Mouse (Mus musculus): ENCODE data around the gene F8. TPM values are rescaled to one million over a fixed set of nuclear protein-coding genes. Genes with fewer than 3 reads are reported as not detected.

F8 gene
- 0.12 TPM for total RNA-seq (2023)

DNA sequence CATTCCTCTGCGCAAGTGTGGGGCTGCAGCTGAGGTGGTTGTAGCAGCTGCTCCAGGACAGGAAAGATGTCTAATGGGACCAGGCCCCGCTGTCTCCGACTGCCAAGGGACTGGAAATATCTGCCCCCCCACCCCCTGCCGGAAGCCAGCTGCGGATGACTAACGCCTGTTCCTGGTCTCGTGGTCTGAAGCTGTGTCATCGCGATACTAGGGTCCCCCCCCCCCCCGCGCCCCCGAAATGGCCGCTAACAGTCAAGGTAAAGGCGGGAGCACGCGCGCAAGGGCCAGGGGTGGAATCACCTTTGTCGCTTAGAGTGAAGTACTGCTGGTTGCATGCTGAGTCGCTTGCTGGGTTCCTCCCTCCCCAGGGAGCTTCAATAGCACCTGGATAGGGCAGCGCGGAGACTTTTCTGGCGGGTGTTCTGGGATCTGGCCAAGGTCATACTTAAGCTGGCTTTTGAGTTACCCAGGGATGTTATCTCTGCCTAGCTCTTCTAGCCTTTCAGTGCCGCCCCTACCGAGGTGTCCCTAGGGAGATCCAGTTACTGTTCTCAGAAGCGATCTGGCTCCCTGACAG is at the start of gene F8, which contains the start of gene Fundc2:
Gene F8, minus strand, starts transcription at position 421 of the 577 bp plus-strand sequence.
Gene Fundc2, plus strand, starts transcription at position 205 of the 577 bp plus-strand sequence.

DNA sequence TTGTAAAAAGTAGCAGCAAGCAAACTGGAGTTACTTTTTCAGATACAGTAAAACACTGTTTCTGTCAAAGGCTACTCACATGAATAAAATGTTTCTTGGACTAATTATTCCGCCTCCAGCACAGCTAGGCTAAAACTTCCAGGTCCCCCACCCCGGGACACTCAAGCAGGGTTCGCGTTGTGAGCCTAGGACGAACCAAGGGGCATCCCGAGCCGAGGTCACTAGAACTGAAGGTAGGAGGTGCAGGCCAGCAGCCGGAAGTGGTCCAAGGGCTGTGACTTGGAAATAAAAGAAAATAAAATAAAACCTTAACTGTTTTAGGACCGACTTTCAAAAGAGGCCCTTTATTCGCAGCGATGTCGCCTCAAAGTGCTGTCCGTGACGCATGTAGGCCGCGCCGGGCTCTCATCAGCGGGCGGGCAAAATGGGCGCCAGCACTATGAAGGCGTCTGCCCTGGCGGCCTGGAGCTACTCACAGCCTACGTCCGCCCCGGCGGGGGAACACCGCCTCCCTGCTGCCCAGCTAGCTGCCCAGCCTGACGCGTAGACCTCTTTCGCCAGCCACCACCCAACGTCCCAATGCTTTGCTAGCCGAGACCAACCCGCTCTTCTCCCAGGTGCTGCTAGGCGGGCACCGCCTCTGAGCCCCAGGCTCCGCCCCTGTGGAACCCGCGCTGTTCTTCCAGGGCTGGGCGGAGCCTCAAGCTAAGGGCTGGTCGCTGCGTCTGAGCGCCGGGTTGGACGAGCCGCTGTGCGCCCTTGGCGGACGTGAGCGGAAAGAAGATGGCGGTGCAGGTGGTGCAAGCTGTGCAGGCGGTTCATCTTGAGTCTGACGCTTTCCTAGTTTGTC is 33.7 kb upstream of the F8 start, which contains the start of the genes Cmc4, Mtcp1 and Brcc3:
Gene Cmc4, minus strand, starts transcription at position 649 of the 850 bp plus-strand sequence.
Gene Mtcp1, minus strand, starts transcription at position 653 of the 850 bp plus-strand sequence.
Gene Brcc3, plus strand, starts transcription at position 693 of the 850 bp plus-strand sequence.

DNA sequence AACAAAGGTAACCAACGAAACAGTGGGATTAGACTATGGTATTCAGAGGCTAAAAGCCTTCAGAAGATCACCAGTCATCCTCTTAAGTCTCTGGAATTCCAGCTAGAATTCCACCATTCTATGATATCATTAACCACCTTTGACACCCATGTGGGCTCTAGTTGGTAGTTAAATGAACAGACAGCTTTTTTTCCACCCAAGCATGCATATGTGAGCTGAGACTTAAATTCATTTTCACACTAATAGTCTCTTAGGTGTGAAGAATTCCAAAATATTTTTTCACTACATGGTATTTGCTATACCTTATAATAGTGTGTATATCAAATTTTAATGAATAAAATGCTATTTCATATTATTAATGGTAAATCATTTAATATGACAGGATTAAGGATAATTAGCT is 218.7 kb downstream of the F8 start, which contains the start of gene Smim9:
Gene Smim9, minus strand, starts transcription at position 101 of the 400 bp plus-strand sequence.

DNA sequence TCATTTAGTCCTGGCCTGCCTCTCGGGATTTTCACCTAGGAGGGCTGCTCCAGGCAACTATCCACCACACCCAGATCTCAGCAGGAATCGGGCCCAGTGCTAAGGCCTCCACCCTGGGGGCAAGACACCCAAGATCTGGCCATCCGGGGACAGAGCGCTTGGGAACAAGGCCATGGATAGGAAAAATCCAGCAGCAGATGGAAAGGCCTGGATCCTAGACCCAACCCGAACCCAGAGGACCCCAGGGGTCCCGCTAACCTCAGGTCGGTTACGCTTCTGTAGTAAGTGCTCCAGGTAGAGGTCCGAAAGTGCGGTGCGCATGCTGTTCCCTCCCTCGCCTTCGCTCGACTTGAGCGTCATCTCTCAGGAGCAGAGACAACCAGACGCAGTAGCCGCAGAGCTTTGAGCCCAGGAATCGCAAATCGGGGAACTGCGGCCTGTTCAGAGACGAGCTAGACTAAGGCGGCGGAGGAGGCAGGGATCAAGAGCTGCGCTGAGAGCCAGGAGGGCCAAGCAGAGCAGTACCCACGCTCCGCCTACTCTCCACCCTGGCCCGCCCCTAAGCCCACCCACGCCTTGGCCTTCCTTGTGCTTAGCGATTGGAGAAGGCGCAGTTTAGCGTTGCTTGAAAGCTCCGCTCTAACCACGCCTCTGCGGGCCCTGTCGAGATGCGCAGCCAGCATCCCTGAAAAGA is 251.8 kb downstream of the F8 start, which contains the start of gene Mpp1:
Gene Mpp1, minus strand, starts transcription at position 550 of the 694 bp plus-strand sequence.

Other genes with a start within 250 kb of the F8 start
- not detected for gene Smim9, start 218.8 kb downstream of the F8 start, total RNA-seq (2023)
- 21.6 TPM for gene Fundc2, start 216 bp downstream of the F8 start, total RNA-seq (2023)
- gene Cmc4, start 34.0 kb upstream of the F8 start, total RNA-seq (2023) = 10.5 TPM
- 10.2 TPM for gene Mtcp1, start 34.0 kb upstream of the F8 start, total RNA-seq (2023)
- gene Brcc3, start 34.0 kb upstream of the F8 start, total RNA-seq (2023) = 27.0 TPM
- 65.3 TPM for gene Vbp1, start 131.7 kb upstream of the F8 start, total RNA-seq (2023)
- not detected for gene Rab39b, start 195.6 kb upstream of the F8 start, total RNA-seq (2023)